Mouse (Mus musculus) brain, embryonic 14.5 days (tissue): ENCODE results near the gene 1700030K09Rik.

Source experiments
- CTCF ChIP-seq: fragments of 200-500 bp; IDR thresholded peaks from 2 replicates; pipeline ENCODE4 v1.5.1; 2012; ENCODE audit warnings: inconsistent platforms, mild to moderate bottlenecking, moderate library complexity, borderline replicate concordance; ENCODE audit not compliant: insufficient read depth, insufficient read length; ENCODE audit errors: extremely low read depth
- POLR2A ChIP-seq: fragments of 200-500 bp; IDR thresholded peaks from 2 replicates; pipeline ENCODE4 v1.6.1; 2012; ENCODE audit warnings: mild to moderate bottlenecking, inconsistent platforms, borderline replicate concordance; ENCODE audit not compliant: poor library complexity, insufficient read depth, insufficient read length, severe bottlenecking; ENCODE audit errors: extremely low read depth

DNA sequence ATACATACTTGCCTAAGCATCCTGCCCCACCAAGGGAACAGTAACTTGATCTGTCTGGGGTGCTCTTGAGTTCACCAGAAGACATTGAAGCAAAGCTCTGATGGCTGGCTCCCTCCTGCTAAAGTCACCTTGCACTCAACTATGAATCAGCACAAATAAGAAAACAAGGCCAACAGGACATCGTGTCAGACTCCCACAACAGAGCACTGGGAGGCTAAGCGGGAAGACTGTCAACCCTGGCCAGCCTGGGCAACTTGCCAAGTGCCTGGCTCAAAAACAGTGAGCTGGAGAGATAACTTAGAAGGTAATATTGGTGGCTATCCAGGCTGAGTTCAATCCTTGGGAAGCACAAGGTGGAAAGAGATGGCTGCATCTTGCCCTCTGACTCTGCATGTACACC lies 8.7 kb upstream of the 1700030K09Rik start:
- TF ChIP-seq POLR2A (no peak), CTCF (no peak)
